Mouse (Mus musculus): Measurements from ENCODE around the gene Brd7. TPM values are rescaled to one million over a fixed set of nuclear protein-coding genes. Genes with fewer than 3 reads are reported as not detected.

Brd7 gene
- polyA plus RNA-seq, 1 experiment: 13.0 TPM

GRCm38 (mm10) chr8:88305814-88306213 is 56.2 kb downstream of the Brd7 start:
- TF ChIP-seq POLR2A (IDR thresholded peaks at IDR 0.05; ENCODE audit: low read depth, low read length) (no peak), CTCF (IDR thresholded peaks at IDR 0.05; ENCODE audit: extremely low read depth, insufficient read depth, insufficient read length, insufficient replicate concordance) (no peak)
- no peaks in the 10 kb centered on the region for H3K27me3 ChIP-seq (ENCODE audit: control insufficient read depth, insufficient read depth, low read length)

GRCm38 (mm10) chr8:88301589-88302437 is 60.2 kb downstream of the Brd7 start:
- 81% methylated on average over 15 of the region's 15 CpGs for WGBS
- H3K4me1 ChIP-seq (ENCODE audit: control insufficient read depth, insufficient read depth, insufficient read length): peaks cover 44% of the 10 kb centered on the region; the same call in 1 of the 2 replicates

More at GRCm38 (mm10) chr8:88305814-88306213, 56.2 kb downstream of the Brd7 start:
- peaks cover 44% of the 10 kb centered on the region; the same call in 1 of the 2 replicates for H3K4me1 ChIP-seq (ENCODE audit: control insufficient read depth, insufficient read depth, insufficient read length)
- peak overlapping the region; percentile 62 for H3K27ac ChIP-seq (ENCODE audit: insufficient read depth, low read length)
- DNase-seq (ENCODE audit: low read depth in 1 of 2, low spot score in 2 of 2): peak in 1 of 2 experiments; percentile 50
- 44% methylated on average over 4 of the region's 4 CpGs for WGBS
- H3K36me3 ChIP-seq (ENCODE audit: control insufficient read depth, insufficient read depth, low read length): peaks cover 27% of the 10 kb centered on the region
- no peak overlapping the region for H3K4me3 ChIP-seq (ENCODE audit: extremely low read depth, insufficient read depth, insufficient read length)

GRCm38 (mm10) chr8:88299907-88300603 is 61.9 kb downstream of the Brd7 start:
- peak in 1 of 2 experiments; percentile 42 for DNase-seq (ENCODE audit: low read depth in 1 of 2, low spot score in 2 of 2)
- Histone ChIP-seq H3K36me3 (ENCODE audit: control insufficient read depth, insufficient read depth, low read length) (peaks cover 35% of the 10 kb centered on the region), H3K4me1 (ENCODE audit: control insufficient read depth, insufficient read depth, insufficient read length) (peaks cover 36% of the 10 kb centered on the region; the same call in 1 of the 2 replicates), H3K27ac (ENCODE audit: insufficient read depth, low read length) (peak overlapping the region; percentile 64), H3K27me3 (ENCODE audit: control insufficient read depth, insufficient read depth, low read length) (no peaks in the 10 kb centered on the region), H3K4me3 (ENCODE audit: extremely low read depth, insufficient read depth, insufficient read length) (no peak overlapping the region)
- 20% methylated on average over 10 of the region's 10 CpGs for WGBS
- no peak for TF ChIP-seq POLR2A (IDR thresholded peaks at IDR 0.05; ENCODE audit: low read depth, low read length)
- no peak for TF ChIP-seq CTCF (IDR thresholded peaks at IDR 0.05; ENCODE audit: extremely low read depth, insufficient read depth, insufficient read length, insufficient replicate concordance)

More at GRCm38 (mm10) chr8:88301589-88302437, 60.2 kb downstream of the Brd7 start:
- TF ChIP-seq CTCF (IDR thresholded peaks at IDR 0.05; ENCODE audit: extremely low read depth, insufficient read depth, insufficient read length, insufficient replicate concordance) (no peak), POLR2A (IDR thresholded peaks at IDR 0.05; ENCODE audit: low read depth, low read length) (no peak)
- H3K36me3 ChIP-seq (ENCODE audit: control insufficient read depth, insufficient read depth, low read length): peaks cover 31% of the 10 kb centered on the region
- H3K27me3 ChIP-seq (ENCODE audit: control insufficient read depth, insufficient read depth, low read length): no peaks in the 10 kb centered on the region
- no peak overlapping the region for H3K27ac ChIP-seq (ENCODE audit: insufficient read depth, low read length)
- H3K4me3 ChIP-seq (ENCODE audit: extremely low read depth, insufficient read depth, insufficient read length): no peak overlapping the region
- DNase-seq (ENCODE audit: low read depth in 1 of 2, low spot score in 2 of 2): no peak

GRCm38 (mm10) chr8:88298733-88299103 is 63.3 kb downstream of the Brd7 start:
- H3K36me3 ChIP-seq (ENCODE audit: control insufficient read depth, insufficient read depth, low read length): peaks cover 34% of the 10 kb centered on the region
- H3K4me1 ChIP-seq (ENCODE audit: control insufficient read depth, insufficient read depth, insufficient read length): peaks cover 43% of the 10 kb centered on the region; the same call in 1 of the 2 replicates
- H3K27me3 ChIP-seq (ENCODE audit: control insufficient read depth, insufficient read depth, low read length): no peaks in the 10 kb centered on the region
- DNase-seq (ENCODE audit: low read depth in 1 of 2, low spot score in 2 of 2): no peak
- TF ChIP-seq POLR2A (IDR thresholded peaks at IDR 0.05; ENCODE audit: low read depth, low read length) (no peak), CTCF (IDR thresholded peaks at IDR 0.05; ENCODE audit: extremely low read depth, insufficient read depth, insufficient read length, insufficient replicate concordance) (no peak)
- H3K27ac ChIP-seq (ENCODE audit: insufficient read depth, low read length): 0 out of 2 replicates have a peak overlapping the region, but pooled peaks have one; percentile 43
- WGBS: 87% methylated on average over 10 of the region's 10 CpGs
- no peak overlapping the region for H3K4me3 ChIP-seq (ENCODE audit: extremely low read depth, insufficient read depth, insufficient read length)

- TF ChIP-seq CTCF (IDR thresholded peaks at IDR 0.05; ENCODE audit: extremely low read depth, insufficient read depth, insufficient read length, insufficient replicate concordance): no peak
- TF ChIP-seq POLR2A (IDR thresholded peaks at IDR 0.05; ENCODE audit: low read depth, low read length): no peak
- H3K27ac ChIP-seq (ENCODE audit: insufficient read depth, low read length): peak overlapping the region; percentile 43
- DNase-seq (ENCODE audit: low read depth in 1 of 2, low spot score in 2 of 2): no peak
- no peak overlapping the region for H3K4me3 ChIP-seq (ENCODE audit: extremely low read depth, insufficient read depth, insufficient read length)
- H3K27me3 ChIP-seq (ENCODE audit: control insufficient read depth, insufficient read depth, low read length): no peaks in the 10 kb centered on the region
- H3K4me1 ChIP-seq (ENCODE audit: control insufficient read depth, insufficient read depth, insufficient read length): peaks cover 49% of the 10 kb centered on the region; the same call in 1 of the 2 replicates
- 37% methylated on average over 12 of the region's 12 CpGs for WGBS
- H3K36me3 ChIP-seq (ENCODE audit: control insufficient read depth, insufficient read depth, low read length): peaks cover 34% of the 10 kb centered on the region
These were observed 63.8 kb downstream of the Brd7 start for GRCm38 (mm10) chr8:88297976-88298732.

GRCm38 (mm10) chr8:88294977-88295376 is 67.0 kb downstream of the Brd7 start:
- Histone ChIP-seq H3K4me3 (ENCODE audit: extremely low read depth, insufficient read depth, insufficient read length) (peak overlapping the region; percentile 61; the same call in 1 of the 2 replicates), H3K27ac (ENCODE audit: insufficient read depth, low read length) (peak overlapping the region; percentile 80; the same call in 1 of the 2 replicates)
- 81% methylated on average over 2 of the region's 2 CpGs for WGBS

More at GRCm38 (mm10) chr8:88294977-88295376, 67.0 kb downstream of the Brd7 start:
- peaks cover 56% of the 10 kb centered on the region; the same call in 1 of the 2 replicates for H3K4me1 ChIP-seq (ENCODE audit: control insufficient read depth, insufficient read depth, insufficient read length)
- peaks cover 26% of the 10 kb centered on the region for H3K36me3 ChIP-seq (ENCODE audit: control insufficient read depth, insufficient read depth, low read length)
- TF ChIP-seq POLR2A (IDR thresholded peaks at IDR 0.05; ENCODE audit: low read depth, low read length): no peak
- no peak for TF ChIP-seq CTCF (IDR thresholded peaks at IDR 0.05; ENCODE audit: extremely low read depth, insufficient read depth, insufficient read length, insufficient replicate concordance)
- no peaks in the 10 kb centered on the region for H3K27me3 ChIP-seq (ENCODE audit: control insufficient read depth, insufficient read depth, low read length)
- DNase-seq (ENCODE audit: low read depth in 1 of 2, low spot score in 2 of 2): no peak

Measured in spleen, adult 2 months (tissue).